Mouse (Mus musculus) erythroblast, embryonic 14.5 days (primary cell): ENCODE measurements around the gene Tmem102.

ENCODE experiments used
- GATA1 ChIP-seq: IDR thresholded peaks from 2 replicates; pipeline ENCODE4 v1.6.1; 2012; ENCODE audit warnings: low read length, inconsistent platforms, mixed read lengths
- TAL1 ChIP-seq: IDR thresholded peaks from 3 replicates; pipeline ENCODE4 v1.6.1; 2012; ENCODE audit warnings: low read length, inconsistent platforms, mixed read lengths

DNA sequence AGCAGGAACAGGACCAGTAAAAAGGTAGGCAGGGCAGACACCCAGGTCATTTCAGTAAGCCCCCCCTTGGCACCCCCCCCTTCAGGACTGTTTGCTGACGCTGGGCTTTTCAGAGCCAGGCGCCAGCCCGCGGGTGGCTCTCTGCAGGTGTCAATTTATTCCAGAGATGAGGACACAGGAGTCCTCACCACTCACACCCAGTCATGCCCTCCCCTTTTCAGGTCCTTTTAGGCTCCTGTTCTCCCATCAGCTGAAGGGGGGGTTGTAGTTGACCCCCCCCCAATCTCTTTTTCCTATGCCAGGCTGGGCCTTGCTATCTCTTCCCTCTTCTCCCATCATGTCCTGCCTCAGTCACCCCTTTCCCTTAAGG lies 30.5 kb upstream of the Tmem102 start:
- TF ChIP-seq GATA1 (no peak), TAL1 (no peak)
